Mouse (Mus musculus) layer of hippocampus, adult 11-12 months (tissue): ENCODE results near the gene Whamm.

Experiments used
- DNase-seq: peaks from one replicate; pipeline ENCODE4 v3.0.0; 2022; ENCODE audit warnings: low spot score

Whamm gene

DNA sequence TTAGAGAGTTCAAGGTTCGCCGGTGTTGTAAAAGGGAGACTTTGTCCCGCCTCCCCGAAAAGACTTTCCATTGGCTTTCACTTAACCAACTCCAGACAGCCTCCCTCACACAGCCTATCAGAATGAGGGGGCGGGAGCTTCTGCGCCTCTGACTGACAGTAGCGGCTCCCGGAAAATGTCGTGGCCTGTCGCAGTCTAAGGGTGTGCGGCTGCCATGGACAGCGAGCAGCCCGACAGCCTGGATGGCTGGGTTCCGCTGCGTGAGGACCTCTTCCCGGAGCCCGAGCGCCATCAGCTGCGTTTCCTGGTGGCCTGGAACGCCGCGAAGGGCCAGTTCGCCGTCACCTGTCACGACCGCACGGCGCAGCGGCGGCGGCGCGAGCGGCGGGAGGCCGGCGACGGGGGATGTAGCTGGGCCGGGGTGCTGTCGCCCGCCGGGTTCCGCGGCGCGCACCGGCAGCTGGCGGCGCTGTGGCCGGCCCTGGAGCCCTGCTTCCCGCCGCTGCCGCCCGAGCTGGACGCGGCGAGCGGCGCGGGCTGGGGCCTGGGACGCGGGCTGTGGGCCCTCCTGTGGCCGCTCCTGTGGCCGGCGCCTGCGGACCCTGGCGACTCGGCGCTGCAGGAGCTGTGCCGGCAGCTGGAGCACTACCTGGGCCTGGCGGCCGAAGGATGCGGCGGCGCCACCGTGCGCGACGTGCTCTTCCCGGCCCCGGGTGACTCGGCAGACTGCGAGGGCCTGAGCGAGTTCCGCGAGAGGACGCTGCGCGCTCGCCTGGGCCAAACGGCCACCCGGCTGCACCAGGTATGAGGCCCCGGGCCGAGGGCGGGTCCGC lies at the start of gene Whamm:
Gene Whamm, plus strand, starts transcription at position 159 of the 833 bp plus-strand sequence.
- peak; percentile 94 for DNase-seq

GRCm38 (mm10) chr7:81523008-81523662 lies 47.9 kb upstream of the Whamm start:
- peak; percentile 91 for DNase-seq

DNA sequence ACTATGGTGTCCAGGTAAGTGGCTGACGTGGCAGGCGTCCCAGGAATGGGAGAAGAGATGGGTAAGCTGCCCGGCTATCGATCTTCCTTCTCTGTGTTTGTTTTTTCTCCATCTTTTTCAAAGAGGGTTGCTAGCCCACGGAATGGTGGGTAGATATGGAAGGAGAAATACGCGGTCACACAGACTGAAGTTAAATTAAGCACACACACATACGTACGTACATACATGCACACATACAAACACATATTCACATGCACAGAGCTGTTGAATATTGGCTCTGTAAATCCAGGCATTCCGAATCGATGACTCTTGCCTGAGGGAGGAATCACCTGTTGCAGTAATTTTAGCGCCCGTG lies 47.4 kb upstream of the Whamm start:
- no peak for DNase-seq

DNA sequence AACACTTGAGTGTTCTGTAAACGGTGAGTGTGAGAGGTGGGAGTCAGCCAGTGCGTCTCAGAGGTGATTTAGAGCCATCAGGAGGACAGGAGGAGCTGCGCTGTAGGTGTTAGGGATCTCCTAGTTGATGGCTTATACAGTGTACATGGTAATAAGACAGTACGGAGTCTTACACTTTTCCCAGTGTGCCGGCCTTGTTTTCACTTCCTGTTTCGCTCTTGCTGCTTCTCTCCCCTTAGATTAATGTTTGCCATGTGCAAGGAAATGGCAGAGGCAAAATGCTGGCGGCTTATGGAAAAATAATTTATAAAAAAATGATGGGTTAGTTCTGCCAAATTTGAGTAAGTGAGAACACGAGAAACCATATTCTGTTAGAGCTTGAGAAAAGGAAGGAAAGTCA lies 42.1 kb upstream of the Whamm start:
- DNase-seq, result no peak

GRCm38 (mm10) chr7:81531462-81531861 lies 39.6 kb upstream of the Whamm start:
- no peak for DNase-seq

GRCm38 (mm10) chr7:81536478-81536877 lies 34.6 kb upstream of the Whamm start:
- DNase-seq, result no peak

DNA sequence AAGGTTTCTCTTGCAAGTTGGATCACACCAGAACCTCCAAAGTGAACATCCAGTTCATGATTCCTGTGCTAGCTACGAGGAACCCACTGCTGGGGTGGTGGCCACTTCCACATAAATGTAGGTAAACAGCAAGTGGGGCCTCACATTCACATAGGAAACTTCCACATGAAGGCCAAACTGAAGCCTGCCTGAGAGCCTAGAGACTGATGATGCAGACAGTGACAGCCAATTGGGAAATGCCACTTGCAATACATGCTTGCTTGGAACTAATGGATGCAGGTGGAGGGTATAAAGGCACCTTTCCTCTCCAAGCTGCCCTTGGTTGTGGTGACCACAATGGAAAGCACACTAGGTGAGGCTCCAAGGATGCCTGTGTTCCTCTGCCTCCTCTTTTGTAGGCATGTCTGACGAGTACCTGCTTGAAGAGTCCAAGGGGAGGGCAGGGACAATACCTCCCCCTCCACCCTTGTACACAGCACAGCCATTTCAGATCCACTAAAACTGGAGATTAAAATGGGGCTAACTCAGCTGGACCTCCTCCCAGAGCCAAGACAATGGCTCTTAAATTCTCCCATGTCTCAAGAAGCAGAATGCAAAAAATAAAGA lies 32.9 kb upstream of the Whamm start:
- DNase-seq, result peak; percentile 54

DNA sequence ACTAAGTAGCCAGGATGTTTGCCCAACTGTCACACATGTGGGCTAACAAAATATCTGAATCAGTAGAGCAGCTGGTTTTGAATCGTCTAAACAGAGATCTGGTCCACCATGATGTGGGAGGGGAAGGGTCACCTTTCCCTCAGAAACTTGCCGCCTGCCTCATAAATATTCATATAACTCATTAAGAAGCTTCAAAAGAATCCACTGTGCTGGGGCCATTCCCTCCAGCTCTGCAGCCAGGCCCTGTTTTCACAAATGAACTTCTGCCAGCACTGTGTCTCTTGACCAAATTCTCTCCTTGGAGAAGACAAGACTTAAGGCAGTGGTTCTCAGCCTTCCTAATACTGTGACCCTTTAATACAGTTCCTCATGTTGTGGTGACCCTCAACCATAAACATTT lies 31.5 kb upstream of the Whamm start:
- no peak for DNase-seq

DNA sequence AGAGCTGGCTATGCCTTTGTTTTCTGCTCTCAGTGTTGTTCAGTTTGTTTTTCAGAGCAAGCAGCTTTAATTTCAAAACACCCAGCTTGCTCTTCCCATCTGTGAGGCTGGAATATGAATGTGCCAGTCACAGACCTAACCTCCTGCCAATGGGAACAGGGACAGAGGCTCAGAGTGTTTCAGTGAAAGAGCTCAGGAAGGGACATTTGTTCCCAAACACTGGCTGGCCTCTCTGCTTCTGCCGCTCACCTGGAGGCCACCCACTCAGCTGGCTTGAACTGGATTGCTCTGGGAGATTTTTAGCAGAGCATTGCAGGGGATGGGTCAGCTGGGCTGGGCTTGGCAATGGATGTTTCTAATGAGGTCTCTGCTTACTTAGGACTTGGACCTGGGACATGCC lies 30.1 kb upstream of the Whamm start:
- no peak for DNase-seq

GRCm38 (mm10) chr7:81541924-81542524 lies 29.0 kb upstream of the Whamm start:
- peak; percentile 78 for DNase-seq

DNA sequence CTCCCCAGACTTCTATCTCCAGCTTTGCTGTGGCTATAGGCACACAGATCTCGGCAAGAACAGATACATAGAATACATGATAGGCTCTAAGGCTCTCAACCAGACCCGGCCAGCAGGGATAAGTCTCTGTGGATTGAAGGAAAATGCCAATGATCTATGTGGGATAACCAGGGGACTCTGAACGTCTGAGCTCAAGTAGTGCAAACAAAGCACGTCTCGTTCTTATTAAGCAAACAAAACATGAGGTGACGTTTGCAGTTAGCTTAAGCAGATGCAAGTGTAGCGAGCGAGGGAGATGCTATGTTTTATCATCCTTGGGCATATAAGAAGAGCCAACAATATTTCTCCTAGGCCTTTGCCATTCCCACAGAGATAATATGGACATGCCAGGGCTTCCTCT lies 28.1 kb upstream of the Whamm start:
- no peak for DNase-seq

GRCm38 (mm10) chr7:81548864-81549263 lies 22.2 kb upstream of the Whamm start:
- DNase-seq, result no peak

GRCm38 (mm10) chr7:81553589-81553988 lies 17.5 kb upstream of the Whamm start:
- no peak for DNase-seq

GRCm38 (mm10) chr7:81554369-81554768 lies 16.7 kb upstream of the Whamm start:
- no peak for DNase-seq

DNA sequence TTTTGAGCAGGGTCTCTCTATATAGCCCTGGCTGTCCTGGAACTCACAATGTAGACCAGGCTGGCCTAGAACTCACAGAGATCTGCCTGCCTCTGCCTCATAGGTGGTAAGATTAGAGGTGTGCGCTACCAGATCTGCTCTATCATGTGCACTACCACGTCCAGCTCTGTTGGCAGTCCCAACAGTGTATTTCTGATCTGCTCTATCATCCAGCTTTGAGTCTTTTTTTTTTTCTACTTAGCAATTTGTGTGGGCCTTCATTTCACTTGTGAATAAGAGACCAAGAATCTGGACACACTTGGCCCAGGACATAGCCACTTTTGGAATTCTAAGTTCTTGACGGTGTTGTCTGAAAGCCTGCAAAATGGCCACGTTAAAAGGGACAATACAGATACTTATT lies 14.2 kb upstream of the Whamm start:
- no peak for DNase-seq

DNA sequence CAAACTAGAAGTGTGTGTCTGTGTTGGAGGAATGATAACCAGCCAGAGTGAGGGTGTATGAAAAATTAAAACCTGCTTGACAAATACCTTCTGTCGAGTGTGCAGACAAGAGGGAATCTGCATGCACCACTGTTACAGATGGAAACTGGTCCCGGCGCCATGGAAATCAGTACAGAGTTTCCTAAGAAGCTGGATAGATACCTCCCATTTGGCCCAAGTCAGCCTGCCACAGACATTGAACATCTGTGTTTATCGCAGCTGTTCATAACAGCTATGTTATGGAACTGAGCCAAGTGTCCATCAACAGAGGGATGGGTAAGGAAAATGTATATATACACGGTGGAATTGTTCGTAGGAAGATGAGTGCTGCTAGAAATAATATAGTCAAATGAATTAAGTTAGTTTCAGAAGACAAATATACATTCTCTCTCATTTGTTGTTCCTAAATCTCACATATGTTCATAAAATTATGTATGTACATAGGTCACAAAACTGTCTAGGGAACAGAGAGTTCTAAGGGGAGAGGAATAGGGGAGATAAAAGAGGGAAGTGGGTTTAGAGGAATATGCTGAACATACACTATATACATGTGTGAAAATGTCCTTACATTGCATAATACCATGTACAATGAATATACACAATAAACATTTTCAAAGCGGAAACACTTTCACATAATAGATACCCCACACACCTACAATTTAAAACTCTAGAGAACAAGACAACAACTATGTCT lies 13.6 kb upstream of the Whamm start:
- no peak for DNase-seq

DNA sequence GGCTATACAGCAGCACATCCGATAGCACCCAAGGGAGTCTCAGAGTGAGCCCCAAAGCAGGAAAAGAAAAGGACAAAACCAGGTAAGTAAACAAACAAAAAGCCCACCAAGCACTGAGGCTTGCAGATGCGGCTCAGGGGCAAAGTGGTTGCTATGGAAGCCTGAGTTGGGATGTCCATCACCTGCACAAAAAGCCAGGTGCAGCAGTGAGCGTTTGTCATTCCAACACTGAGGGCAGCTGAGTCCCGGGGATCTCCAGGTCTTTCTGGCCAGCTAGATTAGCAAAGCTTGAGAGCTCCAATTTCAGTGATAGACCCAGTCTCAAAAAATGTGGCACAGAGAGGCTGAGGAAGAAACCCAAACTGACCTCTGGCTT lies 13.1 kb upstream of the Whamm start:
- no peak for DNase-seq

DNA sequence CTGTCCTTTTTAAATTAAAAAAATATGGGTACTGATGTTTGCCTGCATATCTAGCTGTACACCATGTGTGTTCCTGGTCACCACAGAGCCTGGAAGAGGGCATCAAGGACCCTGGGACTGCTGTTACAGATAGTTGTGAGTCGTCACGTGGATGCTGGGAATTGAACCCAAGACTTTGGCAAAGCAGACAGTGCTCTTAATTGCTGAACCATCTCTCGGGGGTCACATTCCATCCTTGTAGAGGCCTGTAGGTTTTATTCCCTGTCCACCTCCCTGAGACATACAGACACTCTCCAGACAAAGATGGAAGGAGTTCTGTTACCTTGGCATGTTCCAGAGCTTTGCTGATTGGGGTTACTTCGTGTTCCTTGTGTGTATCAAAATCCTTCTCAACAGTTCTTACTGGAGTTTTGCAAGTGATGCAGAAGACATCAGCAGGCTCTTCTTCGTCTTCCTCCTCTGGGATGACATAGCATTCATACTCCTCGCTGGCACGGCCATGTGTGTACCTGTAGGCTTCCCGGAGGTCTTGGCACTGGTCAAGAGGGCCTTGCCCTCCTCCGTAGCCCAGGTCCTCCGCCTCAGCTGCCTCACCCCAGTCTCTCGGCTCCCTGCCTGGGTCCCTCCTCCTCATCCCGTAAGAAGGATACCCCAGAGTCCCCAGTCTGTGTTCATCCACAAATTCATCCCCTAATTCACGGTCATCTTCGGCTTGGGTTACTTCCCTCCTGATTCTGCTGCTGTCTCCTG lies 11.7 kb upstream of the Whamm start:
- no peak for DNase-seq

DNA sequence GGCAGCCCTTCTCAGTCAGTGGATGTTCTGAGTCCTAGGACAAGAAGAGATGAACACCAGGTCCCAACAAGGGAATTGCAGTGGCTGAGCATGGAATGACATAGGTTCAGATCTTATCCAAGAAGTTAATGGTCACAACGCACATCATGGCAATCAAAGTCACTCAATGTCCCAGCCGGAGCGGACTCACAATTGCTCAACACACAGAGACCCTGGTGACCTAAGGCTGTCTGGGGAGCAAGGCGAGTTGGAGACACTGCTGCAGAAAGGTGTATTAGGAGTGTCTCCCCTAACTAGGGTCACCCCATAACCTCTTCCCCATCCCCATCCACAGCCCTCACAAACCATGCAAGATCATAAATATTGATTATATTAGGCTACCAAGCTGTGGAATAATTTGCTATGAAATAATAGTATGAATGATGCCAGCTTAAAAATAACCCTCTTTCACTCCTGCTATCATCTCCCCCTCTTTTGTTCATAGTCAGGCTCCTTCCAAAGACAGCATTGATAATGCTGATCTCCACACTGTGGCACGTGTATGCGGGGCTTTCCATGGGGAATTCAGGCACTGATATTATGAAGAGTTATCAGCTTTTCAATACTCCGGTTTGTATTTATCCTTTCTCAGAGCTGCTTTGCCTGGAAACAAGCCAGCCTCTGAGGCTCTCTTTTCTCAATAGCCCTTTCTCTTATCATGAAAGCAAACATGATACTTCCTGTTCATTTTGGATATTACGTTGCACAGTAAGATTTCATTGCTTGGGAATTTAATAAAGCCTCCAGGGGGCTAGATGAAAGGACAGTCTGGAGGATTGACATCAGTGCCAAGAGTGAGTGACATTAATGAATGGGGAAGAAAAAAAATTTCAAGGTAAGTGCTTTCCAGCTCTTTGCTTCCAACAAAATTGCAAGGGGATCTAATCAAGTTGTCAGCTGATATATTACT lies 10.7 kb upstream of the Whamm start:
- DNase-seq, result no peak

DNA sequence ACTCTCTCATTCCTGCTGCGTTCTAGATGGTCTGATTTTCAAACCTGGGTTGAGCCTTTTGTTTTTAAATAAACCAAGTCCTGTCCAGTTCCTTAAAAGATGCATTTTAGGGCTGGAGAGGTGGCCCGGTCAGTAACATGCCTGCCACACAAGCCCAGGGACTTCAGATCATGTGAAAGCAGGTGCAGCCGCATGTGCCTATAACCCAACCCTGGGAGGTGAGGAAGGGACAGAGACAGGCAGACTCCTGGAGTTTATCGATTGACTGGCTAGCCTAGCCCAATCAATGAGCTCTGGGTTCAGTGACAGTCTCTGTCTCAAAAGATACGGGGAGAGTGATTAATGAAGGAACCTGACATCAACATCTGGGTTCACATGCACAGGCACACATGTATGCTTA lies 9.9 kb upstream of the Whamm start:
- no peak for DNase-seq
